Mouse (Mus musculus) heart, postnatal 14 days (tissue): ENCODE results near the gene Jak3. TPM values are rescaled to one million over a fixed set of nuclear protein-coding genes. Genes with fewer than 3 reads are reported as not detected.
"Not testable (repeated sequence)": the region's sequence is repeated elsewhere in the genome, so short reads cannot be mapped to it uniquely, and the experiment has no call there.

Experiments used
- DNase-seq, 2 experiments: peaks; one replicate each; pipeline ENCODE4 v3.0.0; 2021 to 2022
- intact Hi-C: fragments of 180-260 bp; cut with DNase I; formaldehyde crosslinking; loops from one replicate; pipeline ENCODE4 v1.15.1; 2025
- total RNA-seq, 2 experiments: library from RNA; stranded (reverse); gene quantifications; 2 replicates each; pipeline ENCODE4 v1.2.3; 2021

Jak3 gene
- total RNA-seq, 2 experiments from 2014 or later: 11.7 to 13.3 TPM

- DNase-seq: no peak
- intact Hi-C loops: no loop called here
Observed at GRCm38 (mm10) chr8:71681369-71681915, 5.3 kb downstream of the Jak3 start.

- DNase-seq: no peak
- intact Hi-C loops: no loop called here
Observed at GRCm38 (mm10) chr8:71682832-71683231, 6.7 kb downstream of the Jak3 start.

- intact Hi-C loops: no loop called here
- no peak for DNase-seq
Observed at GRCm38 (mm10) chr8:71684701-71685100, 8.6 kb downstream of the Jak3 start.

GRCm38 (mm10) chr8:71685573-71685972, 9.5 kb downstream of the Jak3 start:
- DNase-seq: no peak
- intact Hi-C loops: no loop called here

GRCm38 (mm10) chr8:71686143-71686734, 10.1 kb downstream of the Jak3 start:
- no peak for DNase-seq
- intact Hi-C loops: no loop called here

GRCm38 (mm10) chr8:71687616-71688015, 11.5 kb downstream of the Jak3 start:
- intact Hi-C loops: no loop called here
- no peak for DNase-seq

GRCm38 (mm10) chr8:71689028-71689427, 12.9 kb downstream of the Jak3 start, which contains the start of gene Insl3:
Insl3 (plus strand) TSS chr8:71689214.
- DNase-seq: no peak
- intact Hi-C loops: no loop called here

- intact Hi-C loops: no loop called here
- no peak for DNase-seq
Observed at GRCm38 (mm10) chr8:71692509-71692908, 16.4 kb downstream of the Jak3 start.

- intact Hi-C loops: no loop called here
- DNase-seq: no peak
Observed at GRCm38 (mm10) chr8:71693166-71694041, 17.3 kb downstream of the Jak3 start.

- intact Hi-C loops: not testable (repeated sequence)
Observed at GRCm38 (mm10) chr8:71695456-71695855, 19.4 kb downstream of the Jak3 start.

GRCm38 (mm10) chr8:71700493-71701269, 24.6 kb downstream of the Jak3 start:
- intact Hi-C loops: no loop called here
- DNase-seq: peak in 1 of 2 experiments; percentile 52

More at GRCm38 (mm10) chr8:71695456-71695855, 19.4 kb downstream of the Jak3 start:
- not testable (repeated sequence) for DNase-seq

GRCm38 (mm10) chr8:71701414-71702086, 25.5 kb downstream of the Jak3 start, which contains the start of gene B3gnt3:
B3gnt3 (minus strand) TSS chr8:71701789.
- intact Hi-C loops: no loop called here
- DNase-seq: no peak

- intact Hi-C loops: no loop called here
Observed at GRCm38 (mm10) chr8:71702087-71702432, 26.0 kb downstream of the Jak3 start.

GRCm38 (mm10) chr8:71702923-71703322, 26.8 kb downstream of the Jak3 start:
- no peak for DNase-seq
- intact Hi-C loops: no loop called here

More at GRCm38 (mm10) chr8:71702087-71702432, 26.0 kb downstream of the Jak3 start:
- DNase-seq: no peak

GRCm38 (mm10) chr8:71703400-71703799, 27.3 kb downstream of the Jak3 start:
- intact Hi-C loops, DNase-seq: not testable (repeated sequence)

- DNase-seq: peak; percentile 47 to 56
- intact Hi-C loops: loop anchor here (2.0 kb wide), 1 partner anchor 23 kb away; no protein-coding TSS in a partner anchor
Observed at GRCm38 (mm10) chr8:71707874-71708273, 31.8 kb downstream of the Jak3 start.

GRCm38 (mm10) chr8:71709134-71709799, 33.2 kb downstream of the Jak3 start:
- no peak for DNase-seq
- intact Hi-C loops: loop anchor here (2.0 kb wide), 1 partner anchor 22 kb away; no protein-coding TSS in a partner anchor

GRCm38 (mm10) chr8:71709800-71710446, 33.8 kb downstream of the Jak3 start:
- DNase-seq: peak; percentile 75 to 86
- intact Hi-C loops: loop anchor here (2.0 kb wide), 1 partner anchor 21 kb away; no protein-coding TSS in a partner anchor

- intact Hi-C loops: no loop called here
Observed at GRCm38 (mm10) chr8:71711574-71711973, 35.5 kb downstream of the Jak3 start.

More at GRCm38 (mm10) chr8:71711574-71711973, 35.5 kb downstream of the Jak3 start:
- DNase-seq: no peak
